Mouse (Mus musculus) T-cell, adult 66 days (primary cell): ENCODE measurements around the gene Rpl15. TPM values are rescaled to one million over a fixed set of nuclear protein-coding genes. Genes with fewer than 3 reads are reported as not detected.

Experiments
- total RNA-seq, 2 experiments: library from RNA; stranded (reverse); gene quantifications; 3 replicates in 1 of 2; 4 replicates in 1 of 2; pipeline ENCODE4 v1.2.4; 2023

The Rpl15 gene
- 1,000 to 10,000 TPM; 1,956 to 1,964 TPM for total RNA-seq

GRCm38 (mm10) chr14:18270529-18271441, at the start of gene Rpl15, which contains the start of gene Nkiras1:
Gene Rpl15, minus strand, starts transcription at chr14:18271391.
Gene Nkiras1, plus strand, starts transcription at chr14:18271136.

DNA sequence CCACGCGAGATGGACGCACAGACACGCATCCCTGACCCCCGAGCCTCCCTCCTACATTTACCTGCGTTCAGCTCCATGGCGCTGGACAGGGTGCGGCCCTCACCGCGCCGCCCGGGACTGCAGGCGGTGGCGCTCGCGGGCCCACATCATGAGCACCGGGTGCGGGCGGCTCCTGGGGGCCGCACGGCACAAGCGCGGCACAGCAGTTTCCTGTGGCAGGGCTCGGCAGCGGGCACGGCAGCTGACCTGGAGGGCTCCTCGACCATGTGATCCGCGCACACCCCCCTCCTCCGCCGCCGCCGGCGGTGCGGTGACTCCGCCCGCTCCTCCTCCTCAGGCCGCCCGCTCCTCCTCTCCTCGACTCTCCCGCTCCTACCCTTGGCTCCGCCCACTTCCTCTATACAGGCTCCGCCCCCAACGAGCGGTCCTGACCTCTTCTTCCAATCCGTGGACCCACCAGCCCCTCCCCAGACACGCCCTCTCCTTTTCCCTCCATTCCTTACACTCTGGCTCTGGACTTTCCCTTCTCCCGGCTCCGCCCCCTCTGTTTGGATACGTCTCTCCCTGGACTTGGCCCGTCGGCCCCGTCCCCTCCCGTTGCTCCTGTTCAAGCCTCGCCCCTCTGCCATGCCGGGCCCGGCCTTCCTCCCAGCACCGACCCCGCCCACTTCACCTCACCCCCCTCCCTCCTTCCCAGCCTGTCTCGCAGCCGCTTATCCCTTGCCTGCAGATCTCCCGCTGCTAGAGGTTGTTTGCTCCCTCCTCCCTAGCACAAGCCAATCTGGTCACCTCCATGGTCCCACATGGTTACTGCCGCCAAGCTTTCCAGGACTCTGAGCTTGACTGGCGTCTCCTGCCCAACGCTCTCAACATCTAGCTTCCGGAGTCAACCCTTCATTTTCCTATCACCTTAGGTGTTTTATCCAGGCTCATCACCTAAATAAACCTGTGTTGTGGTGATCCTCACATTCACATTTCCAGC, 32.1 kb downstream of the Rpl15 start, which contains the start of gene Nr1d2:
Gene Nr1d2, minus strand, starts transcription at position 378 of the 982 bp plus-strand sequence.

Other genes with a start within 250 kb of the Rpl15 start
- gene Nr1d2, start 32.3 kb downstream of the Rpl15 start, total RNA-seq = 10 to 100 TPM; 69.2 to 95.4 TPM
- gene Nkiras1, start 255 bp downstream of the Rpl15 start, total RNA-seq = 10 to 100 TPM; 20.6 to 22.5 TPM
- 10 to 100 TPM; 67.3 to 70.5 TPM for gene Ube2e1, start 60.5 kb upstream of the Rpl15 start, total RNA-seq